Mouse (Mus musculus) kidney, postnatal 0 days (tissue): Measurements from ENCODE around the gene Tnfrsf13b. TPM values are rescaled to one million over a fixed set of nuclear protein-coding genes. Genes with fewer than 3 reads are reported as not detected.

Experiments used
- ATAC-seq: fragments of 200-750 bp; cut with Nextera tagmentation; replicated peaks from 2 replicates; pipeline ENCODE4 v1.8.0; 2017; ENCODE audit warnings: low read depth, moderate number of reproducible peaks, moderate TSS enrichment, moderate library complexity; ENCODE audit not compliant: low FRiP score
- DNase-seq: peaks from one replicate; pipeline ENCODE4 v3.0.0-alpha.2; 2016; ENCODE audit warnings: low spot score
- H3K27ac ChIP-seq: fragments of 300-500 bp; sonication (generic); 2 replicates; pipeline ENCODE4 v1.5.1; 2014; ENCODE audit warnings: mild to moderate bottlenecking
- H3K27me3 ChIP-seq: fragments of 300-500 bp; sonication (generic); 2 replicates; pipeline ENCODE4 v1.6.1; 2014; ENCODE audit warnings: low read length, mixed read lengths; ENCODE audit not compliant: insufficient read depth
- H3K36me3 ChIP-seq: fragments of 300-500 bp; sonication (generic); 2 replicates; pipeline ENCODE4 v1.6.1; 2014; ENCODE audit warnings: low read length, mixed read lengths; ENCODE audit not compliant: insufficient read depth
- H3K4me1 ChIP-seq: fragments of 300-500 bp; sonication (generic); replicated peaks from 2 replicates; pipeline ENCODE4 v1.6.1; 2014; ENCODE audit warnings: antibody characterized with exemption, low read length, mixed read lengths; ENCODE audit not compliant: insufficient read depth
- H3K4me2 ChIP-seq: fragments of 300-500 bp; sonication (generic); 2 replicates; pipeline ENCODE4 v1.6.1; 2014; ENCODE audit warnings: mild to moderate bottlenecking, low read length, moderate library complexity, mixed read lengths
- H3K4me3 ChIP-seq: fragments of 300-500 bp; sonication (generic); replicated peaks from 2 replicates; pipeline ENCODE4 v1.5.1; 2014; ENCODE audit warnings: low read depth, low read length
- H3K9ac ChIP-seq: fragments of 300-500 bp; sonication (generic); 2 replicates; pipeline ENCODE4 v1.6.1; 2014; ENCODE audit warnings: low read depth, low read length
- H3K9me3 ChIP-seq: fragments of 300-500 bp; sonication (generic); replicated peaks from 2 replicates; pipeline ENCODE4 v1.6.1; 2016; ENCODE audit warnings: low read length, inconsistent platforms, mixed read lengths
- CTCF ChIP-seq: IDR thresholded peaks from 2 replicates; pipeline ENCODE4 v1.5.1; 2016; ENCODE audit warnings: antibody characterized with exemption, low read depth, mild to moderate bottlenecking, moderate library complexity
- WGBS: fragments of 180-500 bp; shearing (Covaris S2); extraction: QIAGEN DNeasy Blood & Tissue Kit; methylation state at CpG from one replicate; pipeline ENCODE4 v1.1.7; 2014; 5-methylcytosine and 5-hydroxymethylcytosine counted together
- polyA plus RNA-seq: library from polyadenylated mRNA; unstranded; fragments of >200 nt; fragmentation: Nextera tagmentation; extraction: Ambion mirVana; gene quantifications from 2 replicates; pipeline ENCODE4 v1.2.1, GENCODE M21; 2015

Tnfrsf13b gene
- polyA plus RNA-seq, result 1.2 and 1.7 TPM in 2 replicates

- no peak for TF ChIP-seq CTCF
- H3K27ac ChIP-seq, result no peak within 1 kb of the TSS
- WGBS, result 80% methylated on average over 23 of the region's 23 CpGs
- no peaks in the 10 kb centered on the region for H3K36me3 ChIP-seq
- H3K9ac ChIP-seq, result no peak within 1 kb of the TSS
- no peaks in the 10 kb centered on the region for H3K4me1 ChIP-seq
- no peak within 1 kb of the TSS for H3K4me2 ChIP-seq
- no peaks in the 10 kb centered on the region for H3K9me3 ChIP-seq
- no peak for DNase-seq
- no peak within 1 kb of the TSS for H3K4me3 ChIP-seq
- H3K27me3 ChIP-seq, result no peaks in the 10 kb centered on the region
- no peak for ATAC-seq
Measured at GRCm38 (mm10) chr11:61126606-61127355, at the start of gene Tnfrsf13b. Gene Tnfrsf13b, plus strand, starts transcription at chr11:61126755.

GRCm38 (mm10) chr11:61081624-61082023 is 44.9 kb upstream of the Tnfrsf13b start:
- H3K4me1 ChIP-seq, result no peaks in the 10 kb centered on the region
- TF ChIP-seq CTCF, result no peak
- H3K27ac ChIP-seq, result no peak overlapping the region
- H3K36me3 ChIP-seq, result no peaks in the 10 kb centered on the region
- DNase-seq (no peak), ATAC-seq (no peak)
- H3K27me3 ChIP-seq, result no peaks in the 10 kb centered on the region
- H3K9me3 ChIP-seq, result no peaks in the 10 kb centered on the region
- 78% methylated on average over 2 of the region's 2 CpGs for WGBS
- no peak overlapping the region for H3K4me3 ChIP-seq
- no peak overlapping the region for H3K4me2 ChIP-seq
- H3K9ac ChIP-seq, result no peak overlapping the region

- Histone ChIP-seq H3K9ac (no peak overlapping the region), H3K4me3 (no peak overlapping the region), H3K4me2 (no peak overlapping the region), H3K27me3 (no peaks in the 10 kb centered on the region), H3K4me1 (no peaks in the 10 kb centered on the region), H3K36me3 (no peaks in the 10 kb centered on the region), H3K9me3 (no peaks in the 10 kb centered on the region), H3K27ac (no peak overlapping the region)
- ATAC-seq, result no peak
- 80% methylated on average over 7 of the region's 7 CpGs for WGBS
- no peak for DNase-seq
- no peak for TF ChIP-seq CTCF
Measured at GRCm38 (mm10) chr11:61090195-61090594, 36.4 kb upstream of the Tnfrsf13b start.

GRCm38 (mm10) chr11:61091192-61091591 is 35.4 kb upstream of the Tnfrsf13b start:
- WGBS, result 62% methylated on average over 3 of the region's 3 CpGs
- no peak for ATAC-seq
- no peak overlapping the region for H3K4me3 ChIP-seq

GRCm38 (mm10) chr11:61091642-61092262 is 34.8 kb upstream of the Tnfrsf13b start:
- WGBS, result 22% methylated on average over 7 of the region's 7 CpGs
- Histone ChIP-seq H3K36me3 (no peaks in the 10 kb centered on the region), H3K27ac (no peak overlapping the region), H3K9me3 (no peaks in the 10 kb centered on the region), H3K9ac (no peak overlapping the region), H3K4me3 (no peak overlapping the region), H3K4me2 (no peak overlapping the region), H3K4me1 (no peaks in the 10 kb centered on the region), H3K27me3 (no peaks in the 10 kb centered on the region)
- peak; percentile 94 for TF ChIP-seq CTCF
- no peak for ATAC-seq
- peak; percentile 89 for DNase-seq

More at GRCm38 (mm10) chr11:61091192-61091591, 35.4 kb upstream of the Tnfrsf13b start:
- no peak overlapping the region for H3K27ac ChIP-seq
- H3K9ac ChIP-seq, result no peak overlapping the region
- H3K27me3 ChIP-seq, result no peaks in the 10 kb centered on the region
- no peaks in the 10 kb centered on the region for H3K4me1 ChIP-seq
- no peaks in the 10 kb centered on the region for H3K9me3 ChIP-seq
- TF ChIP-seq CTCF, result no peak
- H3K36me3 ChIP-seq, result no peaks in the 10 kb centered on the region
- H3K4me2 ChIP-seq, result no peak overlapping the region
- no peak for DNase-seq

GRCm38 (mm10) chr11:61098046-61098445 is 28.5 kb upstream of the Tnfrsf13b start:
- no peak for ATAC-seq
- no peaks in the 10 kb centered on the region for H3K27me3 ChIP-seq
- no peak overlapping the region for H3K27ac ChIP-seq
- no peak for TF ChIP-seq CTCF
- H3K4me3 ChIP-seq, result no peak overlapping the region
- no peak overlapping the region for H3K4me2 ChIP-seq
- no peaks in the 10 kb centered on the region for H3K36me3 ChIP-seq
- H3K9ac ChIP-seq, result no peak overlapping the region
- no peaks in the 10 kb centered on the region for H3K4me1 ChIP-seq
- 60% methylated on average over 1 of the region's 1 CpGs for WGBS
- H3K9me3 ChIP-seq, result no peaks in the 10 kb centered on the region
- DNase-seq, result no peak
